Mouse (Mus musculus): ENCODE results near the gene Rpl23.
A peak's percentile ranks its signal among the peaks of the same experiment; 100 is the strongest.
"Not testable (repeated sequence)": the region's sequence is repeated elsewhere in the genome, so short reads cannot be mapped to it uniquely, and the experiment has no call there.

Gene Rpl23

DNA sequence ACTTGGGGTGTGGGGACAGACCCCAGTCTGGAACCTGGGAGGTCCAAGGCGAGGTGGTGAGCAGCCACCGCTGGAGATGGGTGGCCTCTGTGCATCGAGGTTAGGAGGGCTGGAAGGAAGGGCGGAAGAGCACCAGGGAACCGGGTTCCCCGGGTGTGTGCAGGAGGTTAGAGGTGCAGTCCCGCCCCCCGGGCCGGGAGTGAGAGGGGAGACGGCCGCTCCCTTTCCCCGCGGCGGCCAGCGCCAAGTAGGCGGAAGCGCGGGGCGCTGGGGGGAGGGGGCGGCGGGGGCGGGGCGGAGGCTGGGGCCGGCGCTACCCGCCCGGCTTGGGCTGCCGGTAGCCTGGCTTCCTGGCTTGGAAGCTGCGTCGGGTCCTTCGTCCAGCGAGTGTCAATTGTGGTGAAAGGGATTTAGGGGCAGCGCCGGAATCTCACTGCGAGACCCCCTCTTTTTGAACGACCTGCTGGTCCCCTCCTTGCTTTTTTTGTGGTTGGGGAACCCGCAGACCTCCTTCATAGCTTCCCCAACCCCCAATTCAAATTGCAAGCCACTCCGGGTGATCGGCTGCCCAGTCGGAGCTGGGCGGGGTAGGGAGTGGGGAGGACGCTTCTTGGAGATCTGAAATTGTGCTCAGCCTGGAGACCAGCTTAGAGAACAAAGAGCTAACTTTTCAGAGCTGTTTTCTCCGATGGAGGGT, 17.9 kb upstream of the Rpl23 start:
- peak; percentile 73 for DNase-seq (ENCODE audit: low read depth, low spot score)

DNA sequence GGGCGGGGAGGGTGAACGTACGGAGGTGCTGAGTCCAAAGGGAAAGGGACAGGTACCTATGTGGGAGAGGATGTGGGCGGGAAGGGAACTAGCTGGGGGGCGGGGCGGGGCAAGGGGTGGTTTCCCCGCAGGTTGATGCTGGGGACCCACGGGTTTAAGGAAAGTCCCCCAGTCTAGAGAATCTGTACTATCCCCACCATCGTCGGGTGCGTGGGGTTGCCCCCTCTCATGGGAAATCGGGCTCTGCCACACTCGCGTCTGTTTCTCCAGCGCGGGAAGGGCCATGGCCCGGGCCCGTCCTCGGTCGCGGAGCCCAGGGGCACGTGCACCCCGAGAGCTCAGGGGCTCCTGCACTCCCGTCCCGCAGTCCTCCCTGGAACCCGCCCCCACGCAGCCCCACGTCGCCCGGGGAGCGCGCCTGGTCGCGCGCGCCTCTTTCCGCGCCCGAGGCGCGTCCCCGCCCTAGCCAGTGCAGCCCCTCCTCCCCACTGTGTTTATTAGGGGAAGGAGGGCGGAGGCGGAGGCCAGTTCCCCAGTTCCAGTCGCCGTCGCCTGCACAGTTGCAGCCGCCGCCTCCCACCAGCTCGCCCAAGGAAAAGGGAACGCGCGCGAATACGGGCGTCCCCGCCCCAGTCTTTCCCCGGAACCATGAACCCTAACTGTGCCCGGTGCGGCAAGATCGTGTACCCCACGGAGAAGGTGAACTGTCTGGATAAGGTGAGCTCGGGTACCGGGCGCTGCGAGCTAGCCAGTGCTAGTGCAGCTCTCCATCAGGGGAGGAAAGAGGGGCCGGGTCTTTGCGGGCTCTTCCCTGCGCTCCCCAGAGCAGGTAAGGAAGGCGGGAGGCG, 17.1 kb upstream of the Rpl23 start:
- peak; percentile 90 for DNase-seq (ENCODE audit: low read depth, low spot score)

DNA sequence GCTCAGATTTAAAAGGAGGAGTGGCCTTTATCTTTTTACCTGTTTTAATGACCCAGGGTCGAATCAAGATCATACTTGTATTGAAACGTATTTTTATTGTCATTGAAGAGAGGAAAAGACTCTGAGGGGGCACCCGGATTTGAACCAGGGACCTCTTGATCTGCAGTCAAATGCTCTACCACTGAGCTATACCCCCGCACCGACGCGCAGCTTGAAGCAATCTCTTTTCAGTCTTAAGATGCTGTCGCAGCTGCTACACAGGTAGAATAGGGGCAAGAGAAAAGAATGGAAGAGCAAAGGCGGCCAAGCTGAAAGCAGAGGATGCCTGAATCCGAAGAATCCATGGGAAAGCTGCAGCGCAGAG, 16.5 kb upstream of the Rpl23 start, which contains the start of gene Lasp1:
Lasp1 (plus strand) TSS at position 219 of the 364 bp plus-strand sequence.
- peak; percentile 90 for DNase-seq (ENCODE audit: low read depth, low spot score)

DNA sequence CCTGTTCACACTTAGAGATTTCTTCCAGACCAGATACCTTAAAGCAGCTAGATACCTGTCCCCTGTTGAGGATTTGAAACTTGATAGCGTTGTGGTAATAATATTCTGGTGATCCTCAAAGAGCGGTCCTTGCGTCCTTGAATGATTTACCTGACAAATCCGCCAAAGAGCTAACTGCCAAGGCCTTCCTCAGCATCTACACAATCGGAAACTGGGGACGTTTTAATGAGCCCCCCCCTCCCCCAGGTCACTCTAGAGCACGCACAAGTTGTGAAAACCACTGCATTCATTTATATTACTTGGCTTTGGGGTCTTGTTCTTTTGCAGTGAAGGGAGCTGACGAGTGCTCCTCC, 15.8 kb upstream of the Rpl23 start:
- DNase-seq (ENCODE audit: low read depth, low spot score): no peak

DNA sequence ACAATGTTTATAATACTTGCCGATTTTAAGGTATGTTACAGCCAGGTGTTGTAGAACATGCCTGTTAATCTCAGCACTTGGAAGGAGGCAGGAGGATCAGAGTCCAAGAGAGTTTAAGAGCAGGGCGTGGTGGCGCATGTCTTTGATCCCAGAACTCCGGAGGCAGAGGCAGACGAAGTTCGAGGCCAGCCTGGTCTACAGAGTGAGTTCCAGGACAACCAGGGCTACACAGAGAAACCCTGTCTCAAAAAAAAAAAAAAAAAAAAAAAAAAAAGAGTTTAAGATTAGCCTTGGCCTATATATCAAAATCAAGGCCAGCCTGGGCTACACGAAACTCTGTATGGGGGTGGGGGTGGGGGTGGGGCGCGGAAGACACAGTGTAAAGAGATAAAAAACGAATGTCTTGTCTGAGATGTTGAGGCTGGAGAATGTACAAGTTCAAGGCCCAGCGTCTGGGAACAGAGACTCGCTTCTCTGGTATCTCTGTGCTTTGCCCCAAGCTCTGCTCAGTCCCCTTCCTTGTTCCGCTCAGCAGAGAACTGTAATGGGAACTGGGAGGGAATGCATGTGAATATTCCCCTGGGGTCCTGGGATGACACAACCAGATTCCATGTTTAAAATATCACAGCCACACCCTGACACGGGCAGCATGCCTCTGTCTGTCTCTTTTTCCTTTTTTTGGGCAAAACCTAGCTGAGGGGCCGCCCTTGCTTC, 15.3 kb upstream of the Rpl23 start:
- peak; percentile 74 for DNase-seq (ENCODE audit: low read depth, low spot score)

DNA sequence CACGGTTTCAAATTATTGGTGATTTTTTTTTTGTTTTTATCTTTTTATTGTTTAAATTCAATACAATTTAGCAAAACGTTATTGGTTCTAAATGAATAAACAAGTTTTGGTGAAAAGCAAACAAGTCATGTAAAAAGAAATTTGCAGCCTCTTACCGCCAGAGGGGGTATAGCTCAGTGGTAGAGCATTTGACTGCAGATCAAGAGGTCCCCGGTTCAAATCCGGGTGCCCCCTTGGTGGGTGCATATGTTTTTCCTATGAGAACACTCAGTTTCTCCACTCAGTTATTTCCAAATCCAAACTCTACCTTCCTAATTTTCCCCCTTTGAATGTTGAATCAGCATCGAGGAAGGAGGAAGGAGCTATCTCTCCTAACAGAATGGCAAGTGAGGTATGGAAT, 14.7 kb upstream of the Rpl23 start:
- peak; percentile 77 for DNase-seq (ENCODE audit: low read depth, low spot score)

DNA sequence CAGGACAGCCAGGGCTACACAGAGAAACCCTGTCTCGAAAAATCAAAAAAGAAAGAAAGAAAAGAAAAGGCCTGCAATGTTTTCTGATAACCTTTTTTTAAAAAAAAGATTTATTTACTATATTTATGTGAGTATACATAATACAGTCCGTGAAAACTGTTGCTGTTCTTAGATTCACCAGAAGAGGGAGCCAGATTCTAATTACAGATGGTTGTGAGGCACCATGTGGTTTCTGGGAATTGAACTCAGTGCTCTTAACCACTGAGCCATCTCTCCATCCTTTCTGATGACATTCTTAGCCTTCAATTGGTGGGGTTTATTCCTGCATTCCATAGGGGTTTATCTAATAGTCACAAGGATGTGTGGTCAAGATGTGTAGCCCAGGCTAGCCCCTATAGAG, 10.9 kb upstream of the Rpl23 start:
- peak; percentile 83 for DNase-seq (ENCODE audit: low read depth, low spot score)

DNA sequence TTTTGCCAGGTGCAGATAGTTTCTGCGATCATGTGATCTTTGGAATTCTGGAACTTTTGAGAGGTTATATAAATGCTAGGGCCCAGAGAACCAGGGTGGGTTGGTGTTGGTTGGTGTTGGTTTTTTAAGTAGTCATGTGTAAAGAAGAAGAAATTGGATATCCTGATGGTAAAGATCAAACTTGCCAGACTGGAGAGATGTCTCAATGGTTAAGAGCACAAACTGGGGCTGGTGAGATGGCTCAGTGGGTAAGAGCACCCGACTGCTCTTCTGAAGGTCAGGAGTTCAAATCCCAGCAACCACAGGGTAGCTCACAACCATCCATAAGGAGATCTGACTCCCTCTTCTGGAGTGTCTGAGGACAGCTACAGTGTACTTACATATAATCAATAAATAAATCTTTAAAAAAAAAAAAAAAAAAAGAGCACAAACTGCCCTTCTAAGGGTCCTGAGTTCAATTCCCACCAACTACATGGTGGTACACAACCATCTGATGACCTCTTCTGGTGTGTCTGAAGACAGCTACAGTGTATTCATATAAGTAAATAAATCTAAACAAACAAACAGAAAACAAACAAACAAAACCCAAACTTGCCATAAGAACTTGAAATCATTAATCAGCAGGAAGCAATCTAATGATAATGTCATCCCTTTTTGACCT, 8.7 kb upstream of the Rpl23 start:
- not testable (repeated sequence) for DNase-seq (ENCODE audit: low read depth, low spot score)

DNA sequence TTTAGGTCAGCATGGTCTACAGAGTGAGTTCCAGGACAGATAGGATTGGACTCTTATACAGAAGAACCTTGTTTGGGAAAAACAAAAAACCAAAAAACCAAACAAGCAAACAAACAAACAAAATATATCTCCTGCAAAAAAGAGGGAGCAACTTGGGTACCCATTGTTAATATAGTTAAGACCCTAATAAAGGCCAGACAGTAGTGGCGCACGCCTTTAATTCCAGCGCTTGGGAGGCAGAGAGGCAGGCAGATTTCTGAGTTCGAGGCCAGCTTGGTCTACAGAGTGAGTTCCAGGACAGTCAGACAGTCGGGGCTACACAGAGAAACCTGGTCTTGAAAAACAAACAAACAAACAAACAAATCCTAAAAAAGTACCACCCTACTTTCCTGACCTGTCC, 7.5 kb upstream of the Rpl23 start:
- DNase-seq (ENCODE audit: low read depth, low spot score): no peak

DNA sequence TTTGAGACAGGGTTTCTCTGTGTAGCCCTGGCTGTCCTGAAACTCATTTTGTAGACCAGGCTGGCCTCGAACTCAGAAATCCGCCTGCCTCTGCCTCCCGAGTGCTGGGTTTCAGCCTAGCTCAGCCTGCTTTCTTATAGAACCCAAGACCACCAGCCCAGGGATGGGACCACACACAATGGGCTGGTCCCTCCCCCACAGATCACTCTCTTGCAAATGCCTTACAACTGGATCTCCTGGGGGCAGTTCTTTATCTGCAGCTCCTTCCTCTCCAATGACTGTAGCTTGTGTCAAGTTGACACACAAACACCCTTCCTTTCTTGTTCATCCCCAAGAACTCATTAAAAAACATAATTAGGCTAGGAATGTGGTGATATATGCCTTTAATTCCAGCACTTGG, 5.7 kb upstream of the Rpl23 start:
- DNase-seq (ENCODE audit: low read depth, low spot score): no peak

DNA sequence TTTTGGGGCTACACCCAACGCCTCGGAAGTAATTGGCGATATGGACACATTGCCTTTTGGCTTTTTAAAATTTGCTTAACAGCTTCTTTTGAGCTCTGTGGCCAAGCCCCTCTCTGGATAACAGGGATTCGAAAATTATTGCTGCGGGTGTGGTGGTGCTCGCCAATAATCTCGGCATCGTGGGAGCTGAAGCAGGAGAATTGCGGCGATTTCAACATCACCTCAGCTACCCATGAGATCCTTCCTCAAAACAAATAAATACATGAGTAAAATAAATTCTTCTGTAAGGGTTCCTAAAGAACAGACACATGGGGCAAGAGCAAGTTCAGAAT, 293 bp upstream of the Rpl23 start:
- DNase-seq (ENCODE audit: low read depth, low spot score): no peak

DNA sequence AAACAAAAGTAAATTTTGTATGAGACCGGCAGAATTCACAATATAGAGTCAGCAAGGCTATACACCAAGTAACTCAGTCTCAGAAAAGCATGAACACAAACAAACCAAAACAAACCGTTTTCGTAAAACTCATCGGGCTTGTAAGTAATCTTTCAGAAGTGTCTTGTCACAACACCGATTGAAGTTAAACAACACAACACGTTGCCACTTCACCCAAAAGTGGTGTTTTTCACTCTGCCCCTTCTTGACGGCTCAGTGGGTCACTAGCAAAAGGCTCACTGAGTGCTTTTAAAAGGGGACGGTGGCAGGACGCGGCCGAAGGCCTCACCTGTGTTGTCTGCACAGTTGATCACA, 782 bp downstream of the Rpl23 start:
- DNase-seq (ENCODE audit: low read depth, low spot score): no peak

DNA sequence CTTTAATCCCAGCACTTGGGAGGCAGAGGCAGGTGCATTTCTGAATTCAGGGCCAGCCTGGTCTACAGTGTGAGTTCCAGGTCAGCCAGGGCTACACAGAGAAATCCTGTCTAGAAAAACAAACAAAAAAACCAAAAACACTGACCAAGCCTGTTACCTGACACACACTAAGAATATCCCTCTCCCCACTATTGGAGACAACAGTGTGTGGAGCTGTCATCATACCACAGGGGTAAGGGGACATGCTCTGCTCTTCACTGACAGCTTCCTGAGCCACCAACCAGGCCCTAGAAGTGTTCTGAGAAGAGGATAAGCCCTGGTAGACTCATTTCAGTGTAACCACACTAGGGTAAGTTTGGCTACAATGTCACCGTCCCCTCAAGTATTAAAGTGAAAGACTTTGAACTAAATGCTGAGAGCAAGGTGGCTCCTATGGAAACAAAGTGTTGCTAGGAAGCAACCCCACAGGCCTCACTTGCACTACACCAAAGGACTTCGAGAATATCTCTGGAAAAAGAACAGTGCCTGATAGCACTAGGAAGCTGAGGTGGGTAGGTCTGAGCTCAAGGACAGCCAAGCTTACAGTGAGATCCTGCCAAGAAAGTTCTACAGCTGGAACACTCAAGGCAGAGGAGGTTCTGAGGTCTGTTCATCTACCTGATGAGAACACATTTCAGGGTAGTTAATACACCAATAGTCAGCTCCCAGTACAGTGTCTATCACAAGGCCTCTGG, 2.1 kb downstream of the Rpl23 start:
- peak; percentile 41 for DNase-seq (ENCODE audit: low read depth, low spot score)

DNA sequence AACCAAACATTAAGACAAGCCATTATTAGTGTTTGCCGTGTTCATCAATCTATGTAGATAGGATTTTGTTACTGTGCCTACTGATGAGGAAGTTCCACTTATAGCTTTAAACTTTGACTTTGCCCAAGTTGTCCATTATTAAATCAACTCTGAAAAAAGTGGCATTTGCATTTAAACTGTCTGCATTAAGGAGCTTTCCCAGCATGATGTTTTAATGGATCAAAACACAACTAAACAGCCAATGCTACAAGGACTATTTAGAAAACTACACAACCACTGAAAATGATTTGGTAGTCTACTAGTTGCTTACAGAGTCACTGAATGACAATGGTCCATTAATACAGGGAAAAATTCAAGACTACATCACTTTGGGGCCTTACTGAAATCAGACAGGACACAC, 3.3 kb downstream of the Rpl23 start:
- no peak for DNase-seq (ENCODE audit: low read depth, low spot score)

DNA sequence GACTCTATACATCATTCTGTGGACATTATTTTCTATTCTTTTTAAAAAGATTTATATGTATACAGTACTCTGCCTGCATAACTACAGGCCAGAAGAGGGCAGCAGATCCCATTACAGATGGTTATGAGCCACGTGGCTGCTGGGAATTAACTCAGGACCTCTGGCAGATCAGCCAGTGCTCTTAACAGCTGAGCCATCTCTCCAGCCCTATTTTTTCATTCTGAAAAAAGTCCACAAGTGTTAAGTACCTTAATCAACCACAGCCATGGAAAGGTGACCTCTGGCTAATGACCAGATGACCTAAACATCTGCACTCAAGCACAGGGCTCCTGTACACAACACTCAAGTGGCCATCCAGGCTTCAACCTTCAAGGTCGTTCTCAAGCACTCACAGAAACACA, 5.1 kb downstream of the Rpl23 start:
- peak; percentile 84 for DNase-seq (ENCODE audit: low read depth, low spot score)

DNA sequence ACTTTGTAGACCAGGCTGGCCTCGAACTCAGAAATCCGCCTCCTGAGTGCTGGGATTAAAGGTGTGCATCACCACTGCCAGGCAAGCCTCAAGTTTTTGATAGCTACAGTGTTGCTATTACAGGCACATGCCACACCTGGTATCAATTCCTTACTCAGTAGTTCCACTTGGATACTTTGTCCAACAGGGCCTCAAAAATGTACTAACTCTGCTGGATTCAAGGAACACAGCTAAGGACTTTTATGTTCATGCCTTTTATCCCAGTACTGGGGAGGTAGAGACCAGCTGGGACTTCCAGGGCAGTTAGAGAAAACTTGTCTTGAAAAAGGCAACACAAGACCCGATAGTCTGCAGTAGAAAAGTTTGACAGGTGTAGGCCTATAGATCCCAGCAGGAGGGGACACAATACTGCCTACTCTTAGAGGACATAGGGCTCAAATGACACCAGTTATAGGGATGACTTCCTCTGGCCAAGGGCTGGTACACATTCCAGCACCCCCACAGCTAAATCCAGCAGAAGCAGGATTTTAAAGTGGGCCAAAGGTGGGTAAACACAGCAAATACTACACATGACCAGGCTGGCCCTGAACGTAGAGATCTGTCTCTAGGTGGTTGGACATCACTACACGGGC, 5.6 kb downstream of the Rpl23 start:
- DNase-seq (ENCODE audit: low read depth, low spot score): peak; percentile 81

DNA sequence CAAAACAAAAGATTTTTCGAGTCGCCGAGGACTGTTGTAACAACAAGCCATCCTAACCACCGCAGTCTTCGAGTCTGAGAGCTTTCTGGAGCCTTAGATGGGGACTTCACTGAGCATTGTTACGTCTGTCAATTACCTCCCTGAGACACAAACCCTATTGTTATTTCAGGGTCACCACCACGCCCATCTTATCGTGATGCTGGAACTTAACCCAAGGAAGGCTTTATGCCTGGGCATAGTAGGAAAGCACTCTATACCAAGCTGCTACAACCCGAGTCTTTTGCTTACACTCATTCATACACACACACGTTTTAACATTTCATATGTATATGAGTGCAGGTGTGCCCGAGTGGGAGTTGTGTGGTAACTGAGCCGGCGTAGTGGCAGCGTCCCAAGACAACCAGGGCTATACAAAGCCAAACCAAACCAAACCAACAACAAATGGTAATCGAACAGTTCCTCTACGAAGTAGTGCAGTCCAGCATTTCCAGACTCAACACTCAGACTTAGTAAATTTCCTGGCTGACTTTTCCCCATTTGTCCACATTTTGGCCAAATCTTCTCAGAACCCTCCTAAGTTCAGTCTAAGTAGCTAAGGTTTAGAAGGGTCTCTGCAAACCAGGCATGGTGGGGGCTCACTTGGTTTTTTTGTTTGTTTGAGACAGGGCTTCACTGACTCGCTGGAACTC, 6.3 kb downstream of the Rpl23 start, which contains the start of gene 1700001P01Rik:
1700001P01Rik (minus strand) TSS at position 111 of the 689 bp plus-strand sequence.
- DNase-seq (ENCODE audit: low read depth, low spot score): peak; percentile 87

DNA sequence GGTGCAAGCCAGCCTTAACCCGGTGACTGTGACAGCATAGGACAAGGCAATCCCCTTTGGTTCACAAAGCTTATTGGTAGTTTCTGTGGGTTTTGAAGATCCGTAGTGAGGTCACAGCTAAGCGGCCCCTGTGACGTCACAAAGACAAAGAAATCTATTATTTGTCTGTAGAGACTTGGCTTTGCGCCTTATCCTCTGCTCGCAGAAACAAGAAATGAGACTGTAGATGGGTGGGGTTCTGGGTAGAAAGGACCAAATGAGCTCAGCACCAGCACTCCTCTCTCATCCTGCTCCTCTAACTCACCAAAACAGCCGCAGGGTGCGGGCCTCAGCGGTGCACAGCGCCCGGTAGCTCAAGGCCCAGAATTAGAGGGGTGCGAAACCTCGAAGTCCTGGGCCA, 7.1 kb downstream of the Rpl23 start:
- DNase-seq (ENCODE audit: low read depth, low spot score): peak; percentile 61

DNA sequence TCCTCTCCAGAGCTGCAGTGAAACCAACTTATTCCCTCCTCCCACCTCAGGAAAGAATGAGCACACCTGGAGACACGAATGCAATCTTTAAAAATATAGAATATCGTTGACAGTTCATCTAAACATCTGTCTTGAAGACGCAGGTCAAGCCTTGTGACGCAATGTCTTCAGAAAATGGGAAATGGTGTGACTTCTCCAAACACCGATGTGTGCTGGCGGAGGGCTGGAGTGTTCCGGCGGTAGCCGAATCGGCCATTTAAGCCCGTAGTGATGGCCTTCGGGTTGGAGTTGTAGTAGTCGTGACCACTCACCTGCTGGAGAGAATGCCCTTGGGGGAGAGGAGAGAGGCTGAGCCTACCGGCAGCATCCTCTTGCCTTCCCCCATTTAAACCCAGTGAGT, 10.8 kb downstream of the Rpl23 start:
- peak; percentile 41 for DNase-seq (ENCODE audit: low read depth, low spot score)

DNA sequence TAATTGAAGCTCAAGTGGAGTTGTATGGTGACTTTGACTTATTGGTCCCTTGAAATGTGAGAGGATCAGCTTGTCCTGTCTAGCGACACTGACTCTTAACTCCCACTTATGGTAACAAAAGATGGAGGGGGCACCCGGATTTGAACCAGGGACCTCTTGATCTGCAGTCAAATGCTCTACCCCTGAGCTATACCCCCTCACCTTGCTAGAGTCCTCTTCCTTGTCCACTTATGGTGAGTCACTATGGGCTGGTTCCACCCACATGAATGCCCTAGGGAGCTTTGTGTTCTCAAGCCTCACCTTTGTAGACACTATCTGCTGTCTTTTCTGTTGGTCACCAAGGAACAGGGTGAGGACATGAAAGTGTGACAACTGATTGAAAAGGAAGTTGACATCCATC, 12.5 kb downstream of the Rpl23 start:
- no peak for DNase-seq (ENCODE audit: low read depth, low spot score)

Measured in ZHBTc4 (cell line).